28 mouse cellular contexts compared by ENCODE assay signal in genomic region chr14:32796375-32796774, GRCm38 (mm10). TPM values are rescaled to one million over a fixed set of nuclear protein-coding genes. Genes with fewer than 3 reads are reported as not detected.
DNase-seq lines count a peak whose midpoint lies in the region; ATAC-seq lines count a peak whose summit lies in the region.
"Had no signal": no experiment of that assay in that cellular context is flagged by ENCODE, and none has a peak within 500 bp of the region (broad histone marks: within the 10 kb centered on the region; RNA-seq: fewer than 3 reads in every experiment).

No protein-coding gene starts in this region.

- H3K27ac ChIP-seq in hindbrain, embryonic 11.5 days (ENCODE audit: low read depth, low read length), result no peak overlapping the region
- no peak overlapping the region for H3K27ac ChIP-seq in hindbrain, embryonic 16.5 days (ENCODE audit: low read depth, low read length)
- no peak overlapping the region for H3K27ac ChIP-seq in neural tube, embryonic 13.5 days (replicated peaks)
- H3K27ac ChIP-seq in neural tube, embryonic 15.5 days (replicated peaks), result no peak overlapping the region
- H3K27ac ChIP-seq in midbrain, embryonic 14.5 days (replicated peaks; ENCODE audit: low read depth, low read length), result no peak overlapping the region
- H3K27ac ChIP-seq: limb, embryonic 12.5 days; macrophage; neural tube, embryonic 12.5 days had no signal

- H3K4me2 ChIP-seq in hindbrain, embryonic 11.5 days (replicated peaks; ENCODE audit: low read depth, low read length), result no peak overlapping the region
- no peak overlapping the region for H3K4me2 ChIP-seq in hindbrain, embryonic 16.5 days (ENCODE audit: low read length)
- no peak overlapping the region for H3K4me2 ChIP-seq in neural tube, embryonic 13.5 days
- no peak overlapping the region for H3K4me2 ChIP-seq in neural tube, embryonic 15.5 days
- H3K4me2 ChIP-seq in midbrain, embryonic 14.5 days (ENCODE audit: low read length), result no peak overlapping the region
- H3K4me2 ChIP-seq: limb, embryonic 12.5 days; liver, embryonic 11.5 days; neural tube, embryonic 12.5 days had no signal

- no peak for ATAC-seq in hindbrain, embryonic 11.5 days (ENCODE audit: low FRiP score)
- ATAC-seq in hindbrain, embryonic 16.5 days, result no peak
- peak; percentile 23; the same call in 1 of the 2 replicates for ATAC-seq in neural tube, embryonic 13.5 days (ENCODE audit: low read depth)
- ATAC-seq in neural tube, embryonic 15.5 days (ENCODE audit: low FRiP score), result no peak
- ATAC-seq in midbrain, embryonic 14.5 days (ENCODE audit: low FRiP score, low TSS enrichment), result peak; percentile 43; the same call in 1 of the 2 replicates
- ATAC-seq: inflammation-experienced regulatory T-cells, adult 6 months; liver, postnatal 0 days; lung, postnatal 0 days; Patski had no signal

- WGBS in hindbrain, embryonic 11.5 days, result 60% methylated on average over 8 of the region's 8 CpGs
- 56% methylated on average over 8 of the region's 8 CpGs for WGBS in hindbrain, embryonic 16.5 days
- WGBS in neural tube, embryonic 13.5 days, result 55% methylated on average over 8 of the region's 8 CpGs
- 59% methylated on average over 8 of the region's 8 CpGs for WGBS in neural tube, embryonic 15.5 days
- WGBS in midbrain, embryonic 14.5 days, result 33% methylated on average over 8 of the region's 8 CpGs

- no peaks in the 10 kb centered on the region for H3K9me3 ChIP-seq in hindbrain, embryonic 11.5 days (ENCODE audit: control insufficient read depth, low read length)
- H3K9me3 ChIP-seq in hindbrain, embryonic 16.5 days (ENCODE audit: control insufficient read depth, low read length), result no peaks in the 10 kb centered on the region
- H3K9me3 ChIP-seq in neural tube, embryonic 13.5 days, result no peaks in the 10 kb centered on the region
- no peaks in the 10 kb centered on the region for H3K9me3 ChIP-seq in neural tube, embryonic 15.5 days (replicated peaks)
- no peaks in the 10 kb centered on the region for H3K9me3 ChIP-seq in midbrain, embryonic 14.5 days (ENCODE audit: control insufficient read depth, low read length)
- H3K9me3 ChIP-seq: limb, embryonic 12.5 days; neural tube, embryonic 12.5 days had no signal

- H3K36me3 ChIP-seq in hindbrain, embryonic 11.5 days (ENCODE audit: control insufficient read depth, insufficient read depth, low read length), result no peaks in the 10 kb centered on the region
- H3K36me3 ChIP-seq in hindbrain, embryonic 16.5 days (ENCODE audit: control insufficient read depth, insufficient read depth, low read length), result no peaks in the 10 kb centered on the region
- no peaks in the 10 kb centered on the region for H3K36me3 ChIP-seq in neural tube, embryonic 13.5 days
- H3K36me3 ChIP-seq in neural tube, embryonic 15.5 days, result no peaks in the 10 kb centered on the region
- H3K36me3 ChIP-seq in midbrain, embryonic 14.5 days (ENCODE audit: control insufficient read depth, insufficient read depth, low read length), result no peaks in the 10 kb centered on the region
- H3K36me3 ChIP-seq: G1E; limb, embryonic 12.5 days; neural tube, embryonic 12.5 days had no signal

- no peaks in the 10 kb centered on the region for H3K27me3 ChIP-seq in hindbrain, embryonic 11.5 days (ENCODE audit: control insufficient read depth, insufficient read depth, low read length)
- H3K27me3 ChIP-seq in hindbrain, embryonic 16.5 days (replicated peaks; ENCODE audit: control insufficient read depth, insufficient read depth, low read length), result no peaks in the 10 kb centered on the region
- 0 out of 2 replicates have a peak, but pooled peaks cover 3% of the 10 kb centered on the region for H3K27me3 ChIP-seq in neural tube, embryonic 13.5 days
- no peaks in the 10 kb centered on the region for H3K27me3 ChIP-seq in neural tube, embryonic 15.5 days (replicated peaks)
- H3K27me3 ChIP-seq in midbrain, embryonic 14.5 days (ENCODE audit: control insufficient read depth, insufficient read depth, low read length), result no peaks in the 10 kb centered on the region
- H3K27me3 ChIP-seq: CH12.LX; limb, embryonic 12.5 days; neural tube, embryonic 12.5 days had no signal

- H3K9ac ChIP-seq in hindbrain, embryonic 11.5 days (ENCODE audit: low read depth, low read length), result no peak overlapping the region
- H3K9ac ChIP-seq in hindbrain, embryonic 16.5 days (ENCODE audit: low read depth, low read length), result no peak overlapping the region
- H3K9ac ChIP-seq in neural tube, embryonic 13.5 days, result no peak overlapping the region
- H3K9ac ChIP-seq in neural tube, embryonic 15.5 days (replicated peaks), result no peak overlapping the region
- H3K9ac ChIP-seq in midbrain, embryonic 14.5 days (replicated peaks; ENCODE audit: low read length), result no peak overlapping the region
- H3K9ac ChIP-seq: limb, embryonic 12.5 days; liver, postnatal 0 days; neural tube, embryonic 12.5 days had no signal

- no peaks in the 10 kb centered on the region for H3K4me1 ChIP-seq in hindbrain, embryonic 11.5 days (replicated peaks; ENCODE audit: control insufficient read depth, insufficient read depth, low read length)
- no peaks in the 10 kb centered on the region for H3K4me1 ChIP-seq in hindbrain, embryonic 16.5 days (ENCODE audit: control insufficient read depth, insufficient read depth, low read depth, low read length)
- H3K4me1 ChIP-seq in neural tube, embryonic 13.5 days (replicated peaks), result peaks cover 11% of the 10 kb centered on the region
- H3K4me1 ChIP-seq in neural tube, embryonic 15.5 days, result peaks cover 9% of the 10 kb centered on the region; the same call in 1 of the 2 replicates
- 0 out of 2 replicates have a peak, but pooled peaks cover 3% of the 10 kb centered on the region for H3K4me1 ChIP-seq in midbrain, embryonic 14.5 days (ENCODE audit: control insufficient read depth, insufficient read depth, low read length)
- H3K4me1 ChIP-seq: limb, embryonic 12.5 days had no signal

- H3K4me3 ChIP-seq in hindbrain, embryonic 11.5 days (ENCODE audit: low read depth, low read length), result no peak overlapping the region
- no peak overlapping the region for H3K4me3 ChIP-seq in hindbrain, embryonic 16.5 days (ENCODE audit: low read length)
- H3K4me3 ChIP-seq in neural tube, embryonic 13.5 days, result no peak overlapping the region
- no peak overlapping the region for H3K4me3 ChIP-seq in neural tube, embryonic 15.5 days (replicated peaks)
- H3K4me3 ChIP-seq in midbrain, embryonic 14.5 days (replicated peaks; ENCODE audit: low read depth, low read length), result no peak overlapping the region
- H3K4me3 ChIP-seq: limb, embryonic 12.5 days; neural tube, embryonic 12.5 days had no signal

- peak; percentile 6 for DNase-seq in hindbrain, embryonic 11.5 days (ENCODE audit: low spot score)
- DNase-seq in midbrain, embryonic 14.5 days, result peak; percentile 28
- DNase-seq in left cerebral cortex, adult 11 months (ENCODE audit: low spot score), result no peak
- no peak for DNase-seq in frontal cortex, postnatal 14 days (ENCODE audit: low spot score in 2 of 2)
- DNase-seq: adrenal gland, postnatal 36 days; B cell, adult 2 months; cerebellum, adult 11 months; cerebellum, postnatal 36 days; gastrocnemius, postnatal 36 days; heart, postnatal 36 days; kidney, adult 9 months; kidney, postnatal 14 days; liver, postnatal 0 days; thymus, adult 2 months had no signal

RNA-seq across cellular contexts. Expression of gene Tmem273, which starts 10.6 kb away (rescaled TPM):
- 0.71 and 0.86 TPM in 2 replicates for polyA plus RNA-seq in hindbrain, embryonic 11.5 days (2014; fragmentation: Nextera tagmentation; extraction: Ambion mirVana)
- polyA plus RNA-seq in hindbrain, embryonic 16.5 days (2015; fragmentation: Nextera tagmentation; extraction: Ambion mirVana), result 0.41 and 0.66 TPM in 2 replicates
- polyA plus RNA-seq in neural tube, embryonic 13.5 days (2015; fragmentation: Nextera tagmentation; extraction: Ambion mirVana), result 0.55 and 0.87 TPM in 2 replicates
- 0.40 and 0.59 TPM in 2 replicates for polyA plus RNA-seq in neural tube, embryonic 15.5 days (2015; fragmentation: Nextera tagmentation; extraction: Ambion mirVana)
- polyA plus RNA-seq in midbrain, embryonic 14.5 days (2014; fragmentation: Nextera tagmentation; extraction: Ambion mirVana), result 0.33 TPM in 1 of 2 replicates, not detected in the other
- polyA plus RNA-seq: forebrain, embryonic 11.5 days; G1E; Patski had no signal

RNA-seq across cellular contexts. Expression of gene Fam170b, which starts 37.4 kb away (rescaled TPM):
- polyA plus RNA-seq in hindbrain, embryonic 11.5 days (2014; fragmentation: Nextera tagmentation; extraction: Ambion mirVana), result 0.08 TPM in 1 of 2 replicates, not detected in the other
- not detected in 2 replicates for polyA plus RNA-seq in hindbrain, embryonic 16.5 days (2015; fragmentation: Nextera tagmentation; extraction: Ambion mirVana)
- polyA plus RNA-seq in neural tube, embryonic 13.5 days (2015; fragmentation: Nextera tagmentation; extraction: Ambion mirVana), result 0.10 TPM in 1 of 2 replicates, not detected in the other
- polyA plus RNA-seq in neural tube, embryonic 15.5 days (2015; fragmentation: Nextera tagmentation; extraction: Ambion mirVana), result 0.06 TPM in 1 of 2 replicates, not detected in the other
- not detected in 2 replicates for polyA plus RNA-seq in midbrain, embryonic 14.5 days (2014; fragmentation: Nextera tagmentation; extraction: Ambion mirVana)
- polyA plus RNA-seq: forebrain, embryonic 11.5 days; G1E; inflammation-experienced regulatory T-cells, adult 6 months; limb, embryonic 12.5 days; liver, embryonic 11.5 days; macrophage; neural tube, embryonic 12.5 days; Patski; small intestine, adult 2 months; thymus, adult 2 months had no signal

Comparison
In these comparisons a context has a peak if more than half of its experiments do, and no peak if none do; other contexts are left out.
1. ATAC-seq: peak in neural tube, embryonic 13.5 days (single experiment) and midbrain, embryonic 14.5 days (single experiment); none in hindbrain, embryonic 11.5 days (single experiment), hindbrain, embryonic 16.5 days (single experiment) and neural tube, embryonic 15.5 days (single experiment).
2. DNase-seq: peak in hindbrain, embryonic 11.5 days (single experiment) and midbrain, embryonic 14.5 days (single experiment); none in left cerebral cortex, adult 11 months (single experiment) and frontal cortex, postnatal 14 days (0 of 2).